Mouse (Mus musculus) midbrain, embryonic 16.5 days (tissue): ENCODE results near the gene Prkce. TPM values are rescaled to one million over a fixed set of nuclear protein-coding genes. Genes with fewer than 3 reads are reported as not detected.

Experiments
- ATAC-seq: fragments of 200-750 bp; cut with Nextera tagmentation; 2 replicates; pipeline ENCODE4 v1.8.0; 2017; ENCODE audit warnings: moderate TSS enrichment
- H3K27ac ChIP-seq: fragments of 300-500 bp; sonication (generic); 2 replicates; pipeline ENCODE4 v1.5.1; 2014; ENCODE audit warnings: mild to moderate bottlenecking, low read length, mixed read lengths
- H3K27me3 ChIP-seq: fragments of 300-500 bp; sonication (generic); 2 replicates; pipeline ENCODE4 v1.6.1; 2014; ENCODE audit warnings: low read depth, low read length, mixed read lengths; ENCODE audit not compliant: control insufficient read depth, insufficient read depth
- H3K36me3 ChIP-seq: fragments of 300-500 bp; sonication (generic); 2 replicates; pipeline ENCODE4 v1.6.1; 2014; ENCODE audit warnings: mild to moderate bottlenecking, low read length, moderate library complexity, mixed read lengths; ENCODE audit not compliant: control insufficient read depth, insufficient read depth
- H3K4me1 ChIP-seq: fragments of 300-500 bp; sonication (generic); 2 replicates; pipeline ENCODE4 v1.6.1; 2014; ENCODE audit warnings: mild to moderate bottlenecking, low read length, mixed read lengths; ENCODE audit not compliant: control insufficient read depth, insufficient read depth
- H3K4me2 ChIP-seq: fragments of 300-500 bp; sonication (generic); 2 replicates; pipeline ENCODE4 v1.6.1; 2014; ENCODE audit warnings: mild to moderate bottlenecking, low read length, mixed read lengths
- H3K4me3 ChIP-seq: fragments of 300-500 bp; sonication (generic); 2 replicates; pipeline ENCODE4 v1.5.1; 2014; ENCODE audit warnings: low read depth, mild to moderate bottlenecking, low read length, moderate library complexity, mixed read lengths
- H3K9ac ChIP-seq: fragments of 300-500 bp; sonication (generic); 2 replicates; pipeline ENCODE4 v1.6.1; 2014; ENCODE audit warnings: low read depth, low read length, mixed read lengths
- H3K9me3 ChIP-seq: fragments of 300-500 bp; sonication (generic); replicated peaks from 2 replicates; pipeline ENCODE4 v1.6.1; 2014; ENCODE audit warnings: mild to moderate bottlenecking, low read length, mixed read lengths; ENCODE audit not compliant: control insufficient read depth, poor library complexity, severe bottlenecking
- WGBS: fragments of 180-500 bp; shearing (Covaris S2); extraction: QIAGEN DNeasy Blood & Tissue Kit; methylation state at CpG from one replicate; pipeline ENCODE4 v1.1.7; 2014; 5-methylcytosine and 5-hydroxymethylcytosine counted together
- polyA plus RNA-seq: library from polyadenylated mRNA; unstranded; fragments of >200 nt; fragmentation: Nextera tagmentation; extraction: Ambion mirVana; gene quantifications from 2 replicates; pipeline ENCODE4 v1.2.1, GENCODE M21; 2015

Gene Prkce
- polyA plus RNA-seq, 1 experiment from 2014 or later, result 41.5 TPM

- Histone ChIP-seq H3K9me3 (no peaks in the 10 kb centered on the region), H3K9ac (no peak overlapping the region), H3K4me3 (no peak overlapping the region), H3K36me3 (no peaks in the 10 kb centered on the region), H3K4me1 (no peaks in the 10 kb centered on the region), H3K4me2 (no peak overlapping the region), H3K27ac (no peak overlapping the region), H3K27me3 (no peaks in the 10 kb centered on the region)
- 91% methylated on average over 5 of the region's 5 CpGs for WGBS
- no peak for ATAC-seq
These were observed 319.1 kb downstream of the Prkce start for GRCm38 (mm10) chr17:86486657-86487056.

- Histone ChIP-seq H3K27ac (no peak overlapping the region), H3K9ac (no peak overlapping the region), H3K4me3 (no peak overlapping the region), H3K4me2 (no peak overlapping the region), H3K36me3 (no peaks in the 10 kb centered on the region), H3K9me3 (no peaks in the 10 kb centered on the region), H3K27me3 (no peaks in the 10 kb centered on the region), H3K4me1 (no peaks in the 10 kb centered on the region)
- ATAC-seq, result no peak
- 77% methylated on average over 3 of the region's 3 CpGs for WGBS
These were observed 319.9 kb downstream of the Prkce start for GRCm38 (mm10) chr17:86487450-86487849.

GRCm38 (mm10) chr17:86489827-86490226 lies 322.2 kb downstream of the Prkce start:
- H3K27ac ChIP-seq, result no peak overlapping the region
- H3K36me3 ChIP-seq, result no peaks in the 10 kb centered on the region
- no peak for ATAC-seq
- H3K4me2 ChIP-seq, result no peak overlapping the region
- no peaks in the 10 kb centered on the region for H3K27me3 ChIP-seq
- WGBS, result 91% methylated on average over 10 of the region's 10 CpGs
- H3K9me3 ChIP-seq, result no peaks in the 10 kb centered on the region
- H3K9ac ChIP-seq, result no peak overlapping the region
- H3K4me3 ChIP-seq, result no peak overlapping the region
- no peaks in the 10 kb centered on the region for H3K4me1 ChIP-seq

GRCm38 (mm10) chr17:86492376-86492775 lies 324.8 kb downstream of the Prkce start:
- Histone ChIP-seq H3K9ac (no peak overlapping the region), H3K27ac (no peak overlapping the region), H3K27me3 (no peaks in the 10 kb centered on the region), H3K4me2 (no peak overlapping the region), H3K4me3 (no peak overlapping the region), H3K9me3 (no peaks in the 10 kb centered on the region), H3K4me1 (no peaks in the 10 kb centered on the region), H3K36me3 (peaks cover 3% of the 10 kb centered on the region; the same call in 1 of the 2 replicates)
- no peak for ATAC-seq
- WGBS, result 87% methylated on average over 7 of the region's 7 CpGs

- Histone ChIP-seq H3K9ac (no peak overlapping the region), H3K27ac (no peak overlapping the region), H3K9me3 (no peaks in the 10 kb centered on the region), H3K27me3 (no peaks in the 10 kb centered on the region), H3K4me3 (no peak overlapping the region), H3K4me1 (no peaks in the 10 kb centered on the region), H3K36me3 (peaks cover 3% of the 10 kb centered on the region; the same call in 1 of the 2 replicates), H3K4me2 (no peak overlapping the region)
- 89% methylated on average over 8 of the region's 8 CpGs for WGBS
- ATAC-seq, result no peak
These were observed 326.4 kb downstream of the Prkce start for GRCm38 (mm10) chr17:86493891-86494420.

- 89% methylated on average over 6 of the region's 6 CpGs for whole genome bisulfite sequencing
- peaks cover 3% of the 10 kb centered on the region; the same call in 1 of the 2 replicates for H3K36me3 ChIP-seq
- H3K9ac ChIP-seq, result no peak overlapping the region
- H3K4me2 ChIP-seq, result no peak overlapping the region
- H3K27me3 ChIP-seq, result no peaks in the 10 kb centered on the region
- H3K9me3 ChIP-seq, result no peaks in the 10 kb centered on the region
- H3K27ac ChIP-seq, result no peak overlapping the region
- no peaks in the 10 kb centered on the region for H3K4me1 ChIP-seq
- H3K4me3 ChIP-seq, result no peak overlapping the region
- no peak for ATAC-seq
These were observed 326.9 kb downstream of the Prkce start for GRCm38 (mm10) chr17:86494494-86494893.

GRCm38 (mm10) chr17:86494895-86495294 lies 327.3 kb downstream of the Prkce start:
- Histone ChIP-seq H3K36me3 (peaks cover 3% of the 10 kb centered on the region; the same call in 1 of the 2 replicates), H3K27me3 (no peaks in the 10 kb centered on the region), H3K9me3 (no peaks in the 10 kb centered on the region), H3K4me3 (no peak overlapping the region), H3K4me2 (no peak overlapping the region), H3K4me1 (no peaks in the 10 kb centered on the region), H3K9ac (no peak overlapping the region), H3K27ac (no peak overlapping the region)
- WGBS, result 73% methylated on average over 6 of the region's 6 CpGs
- ATAC-seq, result no peak

GRCm38 (mm10) chr17:86496123-86496771 lies 328.7 kb downstream of the Prkce start:
- peaks cover 3% of the 10 kb centered on the region; the same call in 1 of the 2 replicates for H3K36me3 ChIP-seq
- no peaks in the 10 kb centered on the region for H3K9me3 ChIP-seq
- no peaks in the 10 kb centered on the region for H3K4me1 ChIP-seq
- no peak overlapping the region for H3K4me3 ChIP-seq
- H3K4me2 ChIP-seq, result no peak overlapping the region
- no peak overlapping the region for H3K9ac ChIP-seq
- H3K27ac ChIP-seq, result no peak overlapping the region
- WGBS, result 91% methylated on average over 9 of the region's 9 CpGs
- ATAC-seq, result no peak
- no peaks in the 10 kb centered on the region for H3K27me3 ChIP-seq

GRCm38 (mm10) chr17:86497302-86497701 lies 329.7 kb downstream of the Prkce start:
- no peaks in the 10 kb centered on the region for H3K9me3 ChIP-seq
- no peaks in the 10 kb centered on the region for H3K4me1 ChIP-seq
- no peak overlapping the region for H3K27ac ChIP-seq
- no peak overlapping the region for H3K9ac ChIP-seq
- H3K36me3 ChIP-seq, result peaks cover 3% of the 10 kb centered on the region; the same call in 1 of the 2 replicates
- H3K27me3 ChIP-seq, result no peaks in the 10 kb centered on the region
- WGBS, result 84% methylated on average over 4 of the region's 4 CpGs
- no peak overlapping the region for H3K4me2 ChIP-seq
- ATAC-seq, result no peak
- H3K4me3 ChIP-seq, result no peak overlapping the region
